ENCODE assay signal across 27 mouse cellular contexts in the genomic region with DNA sequence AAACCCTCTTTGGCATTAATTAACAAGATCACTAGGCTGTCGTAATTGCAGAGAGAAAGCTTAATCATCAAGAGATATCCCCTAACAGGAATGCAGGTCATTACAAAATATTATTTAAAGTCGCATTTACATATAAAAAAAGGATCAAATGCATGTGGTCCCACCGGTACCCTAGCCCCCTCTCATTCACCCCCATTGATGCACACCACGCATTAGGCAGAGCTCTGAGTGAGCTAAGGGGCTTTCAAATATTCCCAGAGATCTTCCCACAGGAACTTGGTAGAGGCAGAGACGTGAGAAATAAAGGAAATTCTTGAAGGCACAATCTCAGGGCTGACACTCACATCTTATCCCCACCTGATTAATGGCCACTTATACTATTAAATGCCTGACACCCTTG.
"Had no signal": no experiment of that assay in that cellular context is flagged by ENCODE, and none has a peak within 500 bp of the region (broad histone marks: within the 10 kb centered on the region; RNA-seq: fewer than 3 reads in every experiment).

No protein-coding gene starts in this region.

- H3K4me2 ChIP-seq: heart, embryonic 12.5 days; hindbrain, embryonic 12.5 days; hindbrain, embryonic 14.5 days; intestine, embryonic 15.5 days; limb, embryonic 13.5 days; limb, embryonic 15.5 days; liver, embryonic 12.5 days had no signal

- H3K9ac ChIP-seq: heart, embryonic 12.5 days; hindbrain, embryonic 12.5 days; hindbrain, embryonic 14.5 days; intestine, embryonic 15.5 days; limb, embryonic 13.5 days; limb, embryonic 15.5 days; liver, embryonic 12.5 days; liver, embryonic 14.5 days had no signal

- DNase-seq: gastrocnemius, adult 2 months; gastrocnemius, postnatal 10 days; gastrocnemius, postnatal 25 days; heart, adult 18-20 months; heart, postnatal 10 days; heart, postnatal 4 days; kidney, adult 18-20 months; kidney, adult 8-10 months; kidney, postnatal 14 days; kidney, postnatal 36 days; layer of hippocampus, adult 9-11 months; layer of hippocampus, postnatal 36 days; left cerebral cortex, postnatal 4 days had no signal

- H3K4me3 ChIP-seq: gastrocnemius, adult 2 months; heart, embryonic 10.5 days; heart, embryonic 12.5 days; hindbrain, embryonic 10.5 days; hindbrain, embryonic 12.5 days; intestine, embryonic 15.5 days; limb, embryonic 13.5 days; limb, embryonic 15.5 days; liver, embryonic 12.5 days had no signal

- H3K27ac ChIP-seq: gastrocnemius, adult 2 months; heart, embryonic 10.5 days; hindbrain, embryonic 10.5 days; hindbrain, embryonic 12.5 days; hindbrain, embryonic 14.5 days; intestine, embryonic 15.5 days; kidney, postnatal 0 days; limb, embryonic 13.5 days; limb, embryonic 15.5 days; liver, embryonic 12.5 days; liver, embryonic 14.5 days had no signal

- H3K9me3 ChIP-seq: heart, embryonic 10.5 days; heart, embryonic 12.5 days; hindbrain, embryonic 10.5 days; hindbrain, embryonic 12.5 days; intestine, embryonic 15.5 days; limb, embryonic 13.5 days; limb, embryonic 15.5 days; liver, embryonic 12.5 days had no signal

- H3K4me1 ChIP-seq: heart, embryonic 10.5 days; heart, embryonic 12.5 days; intestine, embryonic 15.5 days; limb, embryonic 15.5 days; liver, embryonic 12.5 days had no signal

- H3K36me3 ChIP-seq: heart, embryonic 10.5 days; heart, embryonic 12.5 days; hindbrain, embryonic 10.5 days; hindbrain, embryonic 12.5 days; intestine, embryonic 15.5 days; limb, embryonic 13.5 days; limb, embryonic 15.5 days; liver, embryonic 12.5 days had no signal

- ATAC-seq: hindbrain, embryonic 16.5 days; inflammation-experienced regulatory T-cells, adult 6 months; intestine, embryonic 15.5 days; intestine, postnatal 0 days; liver, embryonic 12.5 days had no signal

- H3K27me3 ChIP-seq: hindbrain, embryonic 12.5 days; intestine, embryonic 15.5 days; liver, embryonic 12.5 days had no signal
